Mouse (Mus musculus) myocyte (in vitro differentiated cells): ENCODE measurements around the gene Olfr1181. TPM values are rescaled to one million over a fixed set of nuclear protein-coding genes. Genes with fewer than 3 reads are reported as not detected.

Experiments
- H3K27me3 ChIP-seq: one replicate; pipeline ENCODE4 v1.6.1; 2011; ENCODE audit not compliant: control insufficient read depth, insufficient read depth, insufficient read length
- H3K36me3 ChIP-seq: one replicate; pipeline ENCODE4 v1.6.1; 2011; ENCODE audit not compliant: control insufficient read depth, insufficient read depth
- H3K4me2 ChIP-seq: one replicate; pipeline ENCODE4 v1.6.1; 2011; ENCODE audit warnings: low read depth, control low read depth
- H3K4me3 ChIP-seq: one replicate; pipeline ENCODE4 v1.5.1; 2011; ENCODE audit warnings: mild to moderate bottlenecking, control low read depth, moderate library complexity
- H3K79me2 ChIP-seq: one replicate; pipeline ENCODE4 v1.6.1; 2011; ENCODE audit not compliant: control insufficient read depth, insufficient read depth
- H3ac ChIP-seq: one replicate; pipeline ENCODE4 v1.6.1; 2011; ENCODE audit not compliant: control insufficient read depth, insufficient read length
- TCF3 ChIP-seq: IDR thresholded peaks from one replicate; pipeline ENCODE4 v1.6.1; 2011; ENCODE audit warnings: low read depth, control low read depth; ENCODE audit not compliant: insufficient read length
- polyA plus RNA-seq: library from polyadenylated mRNA; unstranded; fragments of >200 nt; fragmentation: generic; extraction: Trizol; gene quantifications from one replicate; pipeline ENCODE4 v1.2.1, GENCODE M21; 2012; ENCODE audit warnings: missing spikeins

The Olfr1181 gene
- polyA plus RNA-seq, 1 experiment, result not detected

- Histone ChIP-seq H3K36me3 (no peaks in the 10 kb centered on the region), H3K4me2 (no peak within 1 kb of the TSS), H3K4me3 (no peak within 1 kb of the TSS), H3K79me2 (no peaks in the 10 kb centered on the region), H3ac (no peak within 1 kb of the TSS), H3K27me3 (no peaks in the 10 kb centered on the region)
- TF ChIP-seq TCF3, result no peak
These were observed 39.2 kb downstream of the Olfr1181 start, which contains the start of gene Olfr1178 for GRCm38 (mm10) chr2:88386762-88387161. Gene Olfr1178, plus strand, starts transcription at chr2:88387062.

Other genes starting within 250 kb of the Olfr1181 start
- gene Olfr1168, start 244.3 kb downstream of the Olfr1181 start, polyA plus RNA-seq, result not detected
- not detected for gene Olfr1170, start 197.8 kb downstream of the Olfr1181 start, polyA plus RNA-seq
- gene Olfr1173, start 146.3 kb downstream of the Olfr1181 start, polyA plus RNA-seq, result not detected
- gene Olfr1174-ps, start 111.0 kb downstream of the Olfr1181 start, polyA plus RNA-seq, result not detected
- not detected for gene Olfr1175-ps, start 99.0 kb downstream of the Olfr1181 start, polyA plus RNA-seq
- gene Olfr1176, start 89.5 kb downstream of the Olfr1181 start, polyA plus RNA-seq, result not detected
- gene Olfr1177-ps, start 79.7 kb downstream of the Olfr1181 start, polyA plus RNA-seq, result not detected
- not detected for gene Olfr1178, start 39.1 kb downstream of the Olfr1181 start, polyA plus RNA-seq
- not detected for gene Olfr1179, start 19.7 kb downstream of the Olfr1181 start, polyA plus RNA-seq
- gene Olfr1180, start 7.0 kb downstream of the Olfr1181 start, polyA plus RNA-seq, result not detected
- gene Gm13757, start 23.0 kb upstream of the Olfr1181 start, polyA plus RNA-seq, result not detected
- not detected for gene Olfr1183, start 28.7 kb upstream of the Olfr1181 start, polyA plus RNA-seq
- not detected for gene Olfr1184, start 57.4 kb upstream of the Olfr1181 start, polyA plus RNA-seq
- gene Olfr1185-ps1, start 67.1 kb upstream of the Olfr1181 start, polyA plus RNA-seq, result not detected
- not detected for gene Olfr1186, start 92.4 kb upstream of the Olfr1181 start, polyA plus RNA-seq
- gene Olfr1188, start 130.8 kb upstream of the Olfr1181 start, polyA plus RNA-seq, result not detected
- not detected for gene Olfr1189, start 160.3 kb upstream of the Olfr1181 start, polyA plus RNA-seq
- gene Olfr1191-ps1, start 214.4 kb upstream of the Olfr1181 start, polyA plus RNA-seq, result not detected
- gene Olfr1192-ps1, start 222.3 kb upstream of the Olfr1181 start, polyA plus RNA-seq, result not detected
- gene Olfr1193, start 249.5 kb upstream of the Olfr1181 start, polyA plus RNA-seq, result not detected